Mouse (Mus musculus) embryonic facial prominence, embryonic 14.5 days (tissue): Measurements from ENCODE around the gene Tbx10. TPM values are rescaled to one million over a fixed set of nuclear protein-coding genes. Genes with fewer than 3 reads are reported as not detected.

Experiments
- ATAC-seq: fragments of 200-750 bp; cut with Nextera tagmentation; 2 replicates; pipeline ENCODE4 v1.8.0; 2017; ENCODE audit warnings: low read depth, moderate number of reproducible peaks, moderate TSS enrichment
- DNase-seq: peaks from one replicate; pipeline ENCODE4 v3.0.0-alpha.2; 2015; ENCODE audit warnings: low spot score
- H3K27ac ChIP-seq: fragments of 300-500 bp; sonication (generic); replicated peaks from 2 replicates; pipeline ENCODE4 v1.5.1; 2014; ENCODE audit warnings: low read depth, mild to moderate bottlenecking, low read length, moderate library complexity
- H3K27me3 ChIP-seq: fragments of 300-500 bp; sonication (generic); replicated peaks from 2 replicates; pipeline ENCODE4 v1.6.1; 2014; ENCODE audit warnings: low read length; ENCODE audit not compliant: control insufficient read depth, insufficient read depth
- H3K36me3 ChIP-seq: fragments of 300-500 bp; sonication (generic); 2 replicates; pipeline ENCODE4 v1.6.1; 2014; ENCODE audit warnings: low read length, mixed read lengths; ENCODE audit not compliant: control insufficient read depth, insufficient read depth
- H3K4me1 ChIP-seq: fragments of 300-500 bp; sonication (generic); 2 replicates; pipeline ENCODE4 v1.6.1; 2014; ENCODE audit warnings: antibody characterized with exemption, low read length; ENCODE audit not compliant: control insufficient read depth, insufficient read depth
- H3K4me2 ChIP-seq: fragments of 300-500 bp; sonication (generic); 2 replicates; pipeline ENCODE4 v1.6.1; 2014; ENCODE audit warnings: low read depth, mild to moderate bottlenecking, low read length, moderate library complexity, mixed read lengths
- H3K4me3 ChIP-seq: fragments of 300-500 bp; sonication (generic); 2 replicates; pipeline ENCODE4 v1.5.1; 2014; ENCODE audit warnings: low read depth, mild to moderate bottlenecking, low read length
- H3K9ac ChIP-seq: fragments of 300-500 bp; sonication (generic); 2 replicates; pipeline ENCODE4 v1.6.1; 2014; ENCODE audit warnings: low read depth, mild to moderate bottlenecking, low read length, moderate library complexity, mixed read lengths
- H3K9me3 ChIP-seq: fragments of 300-500 bp; sonication (generic); 2 replicates; pipeline ENCODE4 v1.6.1; 2016; ENCODE audit warnings: low read length; ENCODE audit not compliant: control insufficient read depth
- WGBS: fragments of 180-500 bp; shearing (Covaris S2); extraction: QIAGEN DNeasy Blood & Tissue Kit; methylation state at CpG from one replicate; pipeline ENCODE4 v1.1.7; 2014; 5-methylcytosine and 5-hydroxymethylcytosine counted together
- polyA plus RNA-seq: library from polyadenylated mRNA; unstranded; fragments of >200 nt; fragmentation: Nextera tagmentation; extraction: Ambion mirVana; gene quantifications from 2 replicates; pipeline ENCODE4 v1.2.1, GENCODE M21; 2014

Tbx10 gene
- polyA plus RNA-seq, 1 experiment from 2014 or later: 0.10 TPM

- no peak for ATAC-seq
These were observed 7.3 kb upstream of the Tbx10 start for GRCm38 (mm10) chr19:3985261-3985681.

GRCm38 (mm10) chr19:3986334-3986733 is 6.2 kb upstream of the Tbx10 start, which contains the start of gene Acy3:
Gene Acy3, plus strand, starts transcription at chr19:3986570.
- H3K36me3 ChIP-seq: no peaks in the 10 kb centered on the region
- H3K27me3 ChIP-seq: no peaks in the 10 kb centered on the region
- peak; percentile 81 for DNase-seq
- no peak within 1 kb of the TSS for H3K4me3 ChIP-seq
- no peak within 1 kb of the TSS for H3K9ac ChIP-seq
- H3K27ac ChIP-seq: peak within 1 kb of the TSS; percentile 28
- H3K4me1 ChIP-seq: peaks cover 15% of the 10 kb centered on the region; the same call in 1 of the 2 replicates
- peak; percentile 52 for ATAC-seq
- H3K9me3 ChIP-seq: no peaks in the 10 kb centered on the region
- WGBS: 18% methylated on average over 8 of the region's 8 CpGs
- peak within 1 kb of the TSS; percentile 27; the same call in 1 of the 2 replicates for H3K4me2 ChIP-seq

More at GRCm38 (mm10) chr19:3985261-3985681, 7.3 kb upstream of the Tbx10 start:
- DNase-seq: peak; percentile 34
- WGBS: 41% methylated on average over 8 of the region's 8 CpGs
- Histone ChIP-seq H3K27me3 (no peaks in the 10 kb centered on the region), H3K4me3 (no peak overlapping the region), H3K9ac (no peak overlapping the region), H3K4me1 (peaks cover 15% of the 10 kb centered on the region; the same call in 1 of the 2 replicates), H3K4me2 (no peak overlapping the region), H3K27ac (no peak overlapping the region; the same call in 1 of the 2 replicates), H3K9me3 (no peaks in the 10 kb centered on the region), H3K36me3 (no peaks in the 10 kb centered on the region)

GRCm38 (mm10) chr19:3988066-3988465 is 4.5 kb upstream of the Tbx10 start:
- no peak overlapping the region for H3K4me3 ChIP-seq
- H3K27ac ChIP-seq: no peak overlapping the region
- DNase-seq (no peak), ATAC-seq (no peak)
- 87% methylated on average over 14 of the region's 14 CpGs for WGBS
- H3K36me3 ChIP-seq: no peaks in the 10 kb centered on the region
- no peaks in the 10 kb centered on the region for H3K27me3 ChIP-seq
- no peaks in the 10 kb centered on the region for H3K9me3 ChIP-seq
- H3K4me1 ChIP-seq: peaks cover 15% of the 10 kb centered on the region; the same call in 1 of the 2 replicates
- no peak overlapping the region for H3K4me2 ChIP-seq
- no peak overlapping the region for H3K9ac ChIP-seq

- Histone ChIP-seq H3K4me2 (no peak overlapping the region), H3K4me3 (no peak overlapping the region), H3K36me3 (no peaks in the 10 kb centered on the region), H3K27ac (no peak overlapping the region), H3K4me1 (peaks cover 10% of the 10 kb centered on the region; the same call in 1 of the 2 replicates), H3K9ac (no peak overlapping the region), H3K9me3 (no peaks in the 10 kb centered on the region), H3K27me3 (no peaks in the 10 kb centered on the region)
- 90% methylated on average over 4 of the region's 4 CpGs for WGBS
- no peak for DNase-seq
- no peak for ATAC-seq
These were observed 3.8 kb upstream of the Tbx10 start for GRCm38 (mm10) chr19:3988750-3989149.

- Histone ChIP-seq H3K9me3 (no peaks in the 10 kb centered on the region), H3K9ac (no peak overlapping the region), H3K36me3 (no peaks in the 10 kb centered on the region), H3K4me1 (peaks cover 8% of the 10 kb centered on the region; the same call in 1 of the 2 replicates), H3K27ac (no peak overlapping the region), H3K4me2 (no peak overlapping the region), H3K27me3 (no peaks in the 10 kb centered on the region), H3K4me3 (no peak overlapping the region)
- 65% methylated on average over 6 of the region's 6 CpGs for WGBS
- ATAC-seq (no peak), DNase-seq (no peak)
These were observed 1.7 kb upstream of the Tbx10 start for GRCm38 (mm10) chr19:3990804-3991203.

- Histone ChIP-seq H3K4me3 (no peak overlapping the region), H3K27ac (no peak overlapping the region), H3K27me3 (no peaks in the 10 kb centered on the region), H3K4me2 (no peak overlapping the region), H3K9ac (no peak overlapping the region), H3K4me1 (peaks cover 3% of the 10 kb centered on the region; the same call in 1 of the 2 replicates), H3K36me3 (no peaks in the 10 kb centered on the region), H3K9me3 (no peaks in the 10 kb centered on the region)
- ATAC-seq: no peak
- WGBS: 93% methylated on average over 3 of the region's 3 CpGs
- DNase-seq: no peak
These were observed 990 bp upstream of the Tbx10 start for GRCm38 (mm10) chr19:3991562-3991961.

- 86% methylated on average over 3 of the region's 3 CpGs for WGBS
- Histone ChIP-seq H3K4me3 (no peak overlapping the region), H3K27me3 (no peaks in the 10 kb centered on the region), H3K9me3 (no peaks in the 10 kb centered on the region), H3K9ac (no peak overlapping the region), H3K27ac (no peak overlapping the region), H3K4me1 (no peaks in the 10 kb centered on the region; the same call in 1 of the 2 replicates), H3K4me2 (no peak overlapping the region), H3K36me3 (no peaks in the 10 kb centered on the region)
- DNase-seq (no peak), ATAC-seq (no peak)
These were observed 586 bp upstream of the Tbx10 start for GRCm38 (mm10) chr19:3991966-3992365.

- 67% methylated on average over 6 of the region's 6 CpGs for WGBS
- ATAC-seq: no peak
- no peak overlapping the region for H3K4me2 ChIP-seq
- DNase-seq: no peak
- no peaks in the 10 kb centered on the region for H3K36me3 ChIP-seq
- no peak overlapping the region for H3K27ac ChIP-seq
- no peaks in the 10 kb centered on the region for H3K4me1 ChIP-seq
- no peaks in the 10 kb centered on the region for H3K27me3 ChIP-seq
- H3K4me3 ChIP-seq: no peak overlapping the region
- H3K9me3 ChIP-seq: no peaks in the 10 kb centered on the region
- no peak overlapping the region for H3K9ac ChIP-seq
These were observed 2.4 kb downstream of the Tbx10 start for GRCm38 (mm10) chr19:3994932-3995331.

GRCm38 (mm10) chr19:3995505-3995904 is 3.0 kb downstream of the Tbx10 start:
- ATAC-seq: no peak
- no peaks in the 10 kb centered on the region for H3K36me3 ChIP-seq
- H3K4me2 ChIP-seq: no peak overlapping the region
- no peak overlapping the region for H3K27ac ChIP-seq
- no peak overlapping the region for H3K9ac ChIP-seq
- H3K4me1 ChIP-seq: no peaks in the 10 kb centered on the region
- H3K4me3 ChIP-seq: no peak overlapping the region
- WGBS: 80% methylated on average over 3 of the region's 3 CpGs
- no peaks in the 10 kb centered on the region for H3K27me3 ChIP-seq
- no peaks in the 10 kb centered on the region for H3K9me3 ChIP-seq
- no peak for DNase-seq
